Mouse (Mus musculus): ENCODE measurements around the gene Tmem267. TPM values are rescaled to one million over a fixed set of nuclear protein-coding genes. Genes with fewer than 3 reads are reported as not detected.
"Not testable (repeated sequence)": the region's sequence is repeated elsewhere in the genome, so short reads cannot be mapped to it uniquely, and the experiment has no call there.

Gene Tmem267
- polyA plus RNA-seq, 1 experiment from 2014 or later = 1.9 TPM

GRCm38 (mm10) chr13:119625952-119626351, 138.1 kb downstream of the Tmem267 start:
- H3K4me2 ChIP-seq (replicated peaks); H3K27ac ChIP-seq; H3K4me1 ChIP-seq; H3K9me3 ChIP-seq; ATAC-seq (ENCODE audit: low FRiP score, low read depth); H3K36me3 ChIP-seq; H3K4me3 ChIP-seq; H3K27me3 ChIP-seq (replicated peaks); H3K9ac ChIP-seq: not testable (repeated sequence)
- 89% methylated on average over 5 of the region's 5 CpGs for WGBS

GRCm38 (mm10) chr13:119631482-119632155, 143.8 kb downstream of the Tmem267 start:
- Histone ChIP-seq H3K4me2 (replicated peaks) (peak overlapping the region; percentile 62), H3K9me3 (no peaks in the 10 kb centered on the region), H3K4me1 (no peaks in the 10 kb centered on the region), H3K4me3 (peak overlapping the region; percentile 52), H3K9ac (peak overlapping the region; percentile 56), H3K27me3 (replicated peaks) (no peaks in the 10 kb centered on the region), H3K27ac (no peak overlapping the region), H3K36me3 (no peaks in the 10 kb centered on the region)
- WGBS = 5% methylated on average over 30 of the region's 33 CpGs
- ATAC-seq (ENCODE audit: low FRiP score, low read depth) = peak; percentile 95

DNA sequence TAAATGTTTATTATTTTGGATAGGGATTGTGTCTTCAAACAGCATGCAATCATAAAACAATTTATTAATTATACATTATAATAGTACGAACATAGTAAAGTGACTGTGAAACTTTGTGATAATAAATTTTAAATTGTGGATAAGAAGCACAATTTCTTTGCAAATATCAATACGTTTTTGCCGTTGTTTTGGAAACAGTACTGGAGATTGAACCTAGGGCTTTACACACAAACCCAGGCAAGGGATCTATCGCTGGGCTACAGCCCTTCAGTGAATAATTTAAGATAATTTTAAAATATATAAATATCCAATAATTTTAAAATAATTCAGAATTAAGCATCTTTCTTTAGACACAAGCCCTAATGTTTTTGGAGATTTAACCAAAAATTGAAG, 144.3 kb downstream of the Tmem267 start:
- Histone ChIP-seq H3K36me3 (no peaks in the 10 kb centered on the region), H3K4me3 (no peak overlapping the region), H3K4me2 (replicated peaks) (no peak overlapping the region), H3K4me1 (no peaks in the 10 kb centered on the region), H3K9me3 (no peaks in the 10 kb centered on the region), H3K9ac (no peak overlapping the region), H3K27me3 (replicated peaks) (no peaks in the 10 kb centered on the region), H3K27ac (no peak overlapping the region)
- 83% methylated on average over 4 of the region's 4 CpGs for WGBS
- peak; percentile 61 for ATAC-seq (ENCODE audit: low FRiP score, low read depth)

- ATAC-seq (ENCODE audit: low FRiP score, low read depth) = no peak
- Histone ChIP-seq H3K4me2 (replicated peaks) (no peak overlapping the region), H3K27me3 (replicated peaks) (no peaks in the 10 kb centered on the region), H3K27ac (no peak overlapping the region), H3K4me1 (no peaks in the 10 kb centered on the region), H3K4me3 (no peak overlapping the region), H3K9ac (no peak overlapping the region), H3K36me3 (no peaks in the 10 kb centered on the region), H3K9me3 (no peaks in the 10 kb centered on the region)
- WGBS = 67% methylated on average over 2 of the region's 2 CpGs
These were observed 147.7 kb downstream of the Tmem267 start for GRCm38 (mm10) chr13:119635496-119635895.

GRCm38 (mm10) chr13:119637837-119638236, 150.0 kb downstream of the Tmem267 start:
- Histone ChIP-seq H3K4me3 (no peak overlapping the region), H3K27me3 (replicated peaks) (no peaks in the 10 kb centered on the region), H3K36me3 (no peaks in the 10 kb centered on the region), H3K27ac (no peak overlapping the region), H3K4me2 (replicated peaks) (no peak overlapping the region), H3K4me1 (no peaks in the 10 kb centered on the region), H3K9ac (no peak overlapping the region), H3K9me3 (no peaks in the 10 kb centered on the region)
- ATAC-seq (ENCODE audit: low FRiP score, low read depth) = no peak
- 83% methylated on average over 4 of the region's 4 CpGs for WGBS

GRCm38 (mm10) chr13:119638449-119638848, 150.6 kb downstream of the Tmem267 start:
- H3K4me2 ChIP-seq (replicated peaks) = no peak overlapping the region
- H3K27ac ChIP-seq = no peak overlapping the region
- 84% methylated on average over 5 of the region's 5 CpGs for WGBS
- H3K4me1 ChIP-seq = no peaks in the 10 kb centered on the region
- H3K9ac ChIP-seq = no peak overlapping the region
- ATAC-seq (ENCODE audit: low FRiP score, low read depth) = no peak
- no peaks in the 10 kb centered on the region for H3K9me3 ChIP-seq
- H3K36me3 ChIP-seq = no peaks in the 10 kb centered on the region
- H3K27me3 ChIP-seq (replicated peaks) = no peaks in the 10 kb centered on the region
- no peak overlapping the region for H3K4me3 ChIP-seq

DNA sequence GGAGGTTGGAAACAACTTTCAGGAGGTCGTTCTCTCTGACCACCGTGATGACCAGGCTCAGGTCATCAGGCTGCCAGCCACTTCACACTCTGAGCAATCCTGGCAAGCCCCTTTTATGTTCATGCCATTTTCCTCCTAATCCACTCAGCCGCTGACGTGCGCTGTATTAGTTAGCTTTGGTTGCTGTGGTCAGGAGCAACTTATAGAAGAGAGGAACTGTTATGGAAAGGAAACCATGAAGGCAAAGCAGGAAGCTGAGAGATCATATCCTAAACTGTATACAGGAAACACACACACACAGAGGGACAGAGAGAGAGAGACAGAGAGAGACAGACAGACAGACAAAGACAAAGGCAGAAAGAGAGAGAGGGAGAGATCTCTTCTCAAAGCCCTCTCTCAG, 151.5 kb downstream of the Tmem267 start:
- Histone ChIP-seq H3K27ac (no peak overlapping the region), H3K27me3 (replicated peaks) (no peaks in the 10 kb centered on the region), H3K36me3 (no peaks in the 10 kb centered on the region), H3K9ac (no peak overlapping the region), H3K4me3 (no peak overlapping the region), H3K4me2 (replicated peaks) (no peak overlapping the region), H3K4me1 (no peaks in the 10 kb centered on the region), H3K9me3 (no peaks in the 10 kb centered on the region)
- 86% methylated on average over 5 of the region's 5 CpGs for WGBS
- ATAC-seq (ENCODE audit: low FRiP score, low read depth) = no peak

- H3K4me2 ChIP-seq (replicated peaks) = no peak overlapping the region
- no peaks in the 10 kb centered on the region for H3K4me1 ChIP-seq
- H3K4me3 ChIP-seq = no peak overlapping the region
- no peak overlapping the region for H3K27ac ChIP-seq
- WGBS = 39% methylated on average over 4 of the region's 4 CpGs
- no peaks in the 10 kb centered on the region for H3K9me3 ChIP-seq
- H3K9ac ChIP-seq = no peak overlapping the region
- ATAC-seq (ENCODE audit: low FRiP score, low read depth) = no peak
- no peaks in the 10 kb centered on the region for H3K27me3 ChIP-seq (replicated peaks)
- H3K36me3 ChIP-seq = no peaks in the 10 kb centered on the region
These were observed 152.7 kb downstream of the Tmem267 start for GRCm38 (mm10) chr13:119640504-119640903.

DNA sequence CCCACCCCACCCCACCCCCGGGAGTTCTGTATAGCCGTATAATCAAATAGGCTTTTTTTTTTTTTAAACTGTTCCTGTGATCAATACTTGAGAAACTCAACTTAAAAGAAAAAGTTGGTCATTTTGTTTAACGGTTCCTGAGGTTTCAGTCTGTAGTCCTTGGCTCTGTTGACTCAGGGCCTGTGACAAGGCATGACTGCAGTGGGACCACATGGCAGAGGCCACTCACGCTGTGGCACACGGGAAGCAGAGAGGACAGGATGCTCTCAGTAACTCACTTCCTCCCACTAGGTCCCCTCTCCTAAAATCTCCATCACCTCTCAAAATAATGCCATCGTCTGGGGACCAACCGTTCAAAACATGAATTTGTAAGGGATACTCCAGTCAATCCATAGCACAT, 153.3 kb downstream of the Tmem267 start:
- Histone ChIP-seq H3K4me2 (replicated peaks) (no peak overlapping the region), H3K4me1 (no peaks in the 10 kb centered on the region), H3K4me3 (no peak overlapping the region), H3K27me3 (replicated peaks) (no peaks in the 10 kb centered on the region), H3K36me3 (no peaks in the 10 kb centered on the region), H3K27ac (no peak overlapping the region), H3K9me3 (no peaks in the 10 kb centered on the region), H3K9ac (no peak overlapping the region)
- ATAC-seq (ENCODE audit: low FRiP score, low read depth) = no peak
- WGBS = 79% methylated on average over 7 of the region's 7 CpGs

- H3K4me2 ChIP-seq (replicated peaks) = no peak overlapping the region
- no peak overlapping the region for H3K4me3 ChIP-seq
- H3K9ac ChIP-seq = no peak overlapping the region
- no peaks in the 10 kb centered on the region for H3K27me3 ChIP-seq (replicated peaks)
- no peaks in the 10 kb centered on the region for H3K36me3 ChIP-seq
- ATAC-seq (ENCODE audit: low FRiP score, low read depth) = no peak
- no peak overlapping the region for H3K27ac ChIP-seq
- whole genome bisulfite sequencing = 67% methylated on average over 5 of the region's 5 CpGs
- H3K9me3 ChIP-seq = no peaks in the 10 kb centered on the region
- H3K4me1 ChIP-seq = no peaks in the 10 kb centered on the region
These were observed 156.9 kb downstream of the Tmem267 start for GRCm38 (mm10) chr13:119644769-119645168.

DNA sequence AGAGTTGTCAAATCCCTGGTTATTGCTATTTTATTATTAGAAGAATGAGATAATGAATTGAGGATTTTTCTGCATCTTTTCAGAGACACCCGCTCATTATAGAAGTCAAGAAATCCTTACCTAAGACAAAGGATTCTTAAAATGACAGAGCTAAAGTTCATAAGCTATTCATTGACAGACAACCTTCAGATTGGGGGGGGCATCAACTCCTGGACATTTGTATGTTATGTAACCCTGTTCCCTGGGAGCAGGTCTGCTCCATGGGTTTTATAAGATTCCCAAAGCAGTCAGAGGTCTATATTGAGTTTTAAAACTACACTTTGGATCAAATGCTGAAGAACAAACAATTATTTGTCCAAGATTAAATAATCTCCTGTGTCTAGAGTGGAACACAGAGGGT, 158.7 kb downstream of the Tmem267 start:
- no peak overlapping the region for H3K27ac ChIP-seq
- H3K9me3 ChIP-seq = no peaks in the 10 kb centered on the region
- H3K4me1 ChIP-seq = no peaks in the 10 kb centered on the region
- H3K9ac ChIP-seq = no peak overlapping the region
- H3K27me3 ChIP-seq (replicated peaks) = no peaks in the 10 kb centered on the region
- no peak overlapping the region for H3K4me2 ChIP-seq (replicated peaks)
- no peaks in the 10 kb centered on the region for H3K36me3 ChIP-seq
- no peak overlapping the region for H3K4me3 ChIP-seq
- no peak for ATAC-seq (ENCODE audit: low FRiP score, low read depth)
- 98% methylated on average over 1 of the region's 1 CpGs for WGBS

- Histone ChIP-seq H3K4me2 (replicated peaks) (no peak overlapping the region), H3K9ac (no peak overlapping the region)
- WGBS = 63% methylated on average over 15 of the region's 15 CpGs
These were observed 161.3 kb downstream of the Tmem267 start for GRCm38 (mm10) chr13:119648891-119649698.

GRCm38 (mm10) chr13:119649699-119650046, 161.8 kb downstream of the Tmem267 start:
- no peaks in the 10 kb centered on the region for H3K27me3 ChIP-seq (replicated peaks)
- no peaks in the 10 kb centered on the region for H3K9me3 ChIP-seq
- ATAC-seq (ENCODE audit: low FRiP score, low read depth) = no peak
- no peaks in the 10 kb centered on the region for H3K4me1 ChIP-seq
- H3K4me3 ChIP-seq = no peak overlapping the region
- no peak overlapping the region for H3K9ac ChIP-seq
- no peak overlapping the region for H3K27ac ChIP-seq
- 89% methylated on average over 1 of the region's 1 CpGs for WGBS
- no peak overlapping the region for H3K4me2 ChIP-seq (replicated peaks)
- no peaks in the 10 kb centered on the region for H3K36me3 ChIP-seq

More at GRCm38 (mm10) chr13:119648891-119649698, 161.3 kb downstream of the Tmem267 start:
- Histone ChIP-seq H3K27ac (no peak overlapping the region), H3K9me3 (no peaks in the 10 kb centered on the region), H3K36me3 (no peaks in the 10 kb centered on the region), H3K27me3 (replicated peaks) (no peaks in the 10 kb centered on the region), H3K4me1 (no peaks in the 10 kb centered on the region), H3K4me3 (no peak overlapping the region)
- no peak for ATAC-seq (ENCODE audit: low FRiP score, low read depth)

Data from neural tube, embryonic 12.5 days (tissue).